ENCODE assay signal across 22 mouse cellular contexts in the genomic region with DNA sequence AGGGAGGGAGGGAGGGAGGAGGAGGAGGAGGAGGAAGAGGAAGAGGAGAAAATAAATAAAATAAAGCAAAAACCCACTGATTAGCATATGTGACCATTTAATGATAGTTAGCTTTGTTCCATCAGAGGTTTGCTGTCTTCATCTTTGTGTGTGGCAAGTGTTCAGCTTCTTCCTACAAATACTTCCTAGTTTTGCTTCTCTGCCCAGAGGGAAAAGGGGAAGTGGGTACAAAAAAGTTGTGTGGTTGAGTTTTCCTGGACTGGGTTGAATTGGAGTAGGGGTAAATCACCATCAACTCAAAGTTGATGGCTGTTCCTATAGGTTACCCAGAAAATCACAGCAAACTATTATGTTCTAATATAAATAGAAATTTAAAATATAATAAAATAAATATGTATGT.
A peak's percentile ranks its signal among the peaks of the same experiment; 100 is the strongest.
DNase-seq lines count a peak whose midpoint lies in the region; ATAC-seq and TF ChIP-seq lines count a peak whose summit lies in the region.
"Had no signal": no experiment of that assay in that cellular context is flagged by ENCODE, and none has a peak within 500 bp of the region (broad histone marks: within the 10 kb centered on the region; RNA-seq: fewer than 3 reads in every experiment).

No protein-coding gene starts in this region.

- TF ChIP-seq POLR2A in kidney, adult 2 months (IDR thresholded peaks at IDR 0.05; ENCODE audit: low read depth, low read length), result no peak

- no peak overlapping the region for H3K27ac ChIP-seq in kidney, adult 2 months (ENCODE audit: insufficient read depth, low read depth, low read length)
- H3K27ac ChIP-seq: embryonic facial prominence, embryonic 12.5 days; embryonic facial prominence, embryonic 15.5 days; gastrocnemius, adult 2 months; heart, adult 2 months; hindbrain, embryonic 10.5 days; hindbrain, embryonic 13.5 days had no signal

- TF ChIP-seq CTCF in kidney, adult 2 months (conservative IDR thresholded peaks at IDR 0.05; ENCODE audit: insufficient read depth, insufficient read length, low read depth, low read length), result no peak

- no peaks in the 10 kb centered on the region for H3K36me3 ChIP-seq in kidney, adult 2 months (ENCODE audit: control insufficient read depth, insufficient read depth, low read length)
- H3K36me3 ChIP-seq: embryonic facial prominence, embryonic 12.5 days; embryonic facial prominence, embryonic 15.5 days; hindbrain, embryonic 13.5 days had no signal

- no peaks in the 10 kb centered on the region for H3K4me1 ChIP-seq in kidney, adult 2 months (ENCODE audit: control insufficient read depth, insufficient read depth, low read length)

- DNase-seq in lung, postnatal 36 days, result peak; percentile 22
- DNase-seq in lung, postnatal 10 days, result no peak
- DNase-seq in kidney, adult 2 months, result no peak
- DNase-seq in left cerebral cortex, adult 9 months (ENCODE audit: low spot score in 2 of 2), result no peak
- DNase-seq: adrenal gland, adult 8-10 months; adrenal gland, postnatal 25 days; cerebellum, adult 9-10 months; cerebellum, postnatal 14 days; forebrain, postnatal 0 days; gastrocnemius, adult 2 months; gastrocnemius, postnatal 14 days; heart, adult 2 months had no signal

- H3K27me3 ChIP-seq in kidney, adult 2 months (replicated peaks; ENCODE audit: control insufficient read depth, insufficient read depth, low read length), result no peaks in the 10 kb centered on the region
- H3K27me3 ChIP-seq: embryonic facial prominence, embryonic 12.5 days; embryonic facial prominence, embryonic 15.5 days; hindbrain, embryonic 13.5 days had no signal

- H3K4me3 ChIP-seq in kidney, adult 2 months (ENCODE audit: insufficient read depth, low read depth, low read length), result no peak overlapping the region
- H3K4me3 ChIP-seq: embryonic facial prominence, embryonic 12.5 days; embryonic facial prominence, embryonic 15.5 days; gastrocnemius, adult 2 months; heart, adult 2 months; hindbrain, embryonic 10.5 days; hindbrain, embryonic 13.5 days had no signal

- peak; percentile 79 for ATAC-seq in granulocyte monocyte progenitor cell, adult 5-6 weeks (replicated peaks; ENCODE audit: poor library complexity, severe bottlenecking)
- peak; percentile 69 for ATAC-seq in megakaryocyte progenitor cell, adult 5-6 weeks (replicated peaks; ENCODE audit: poor library complexity)
- ATAC-seq: CD4-positive, CD25-positive, alpha-beta regulatory T cell, adult 4 months; forebrain, embryonic 14.5 days; forebrain, postnatal 0 days; hindbrain, embryonic 16.5 days; inflammation-experienced regulatory T-cells, adult 6 months had no signal
